Comparison of ENCODE assay signal across 8 mouse cellular contexts in the genomic region with DNA sequence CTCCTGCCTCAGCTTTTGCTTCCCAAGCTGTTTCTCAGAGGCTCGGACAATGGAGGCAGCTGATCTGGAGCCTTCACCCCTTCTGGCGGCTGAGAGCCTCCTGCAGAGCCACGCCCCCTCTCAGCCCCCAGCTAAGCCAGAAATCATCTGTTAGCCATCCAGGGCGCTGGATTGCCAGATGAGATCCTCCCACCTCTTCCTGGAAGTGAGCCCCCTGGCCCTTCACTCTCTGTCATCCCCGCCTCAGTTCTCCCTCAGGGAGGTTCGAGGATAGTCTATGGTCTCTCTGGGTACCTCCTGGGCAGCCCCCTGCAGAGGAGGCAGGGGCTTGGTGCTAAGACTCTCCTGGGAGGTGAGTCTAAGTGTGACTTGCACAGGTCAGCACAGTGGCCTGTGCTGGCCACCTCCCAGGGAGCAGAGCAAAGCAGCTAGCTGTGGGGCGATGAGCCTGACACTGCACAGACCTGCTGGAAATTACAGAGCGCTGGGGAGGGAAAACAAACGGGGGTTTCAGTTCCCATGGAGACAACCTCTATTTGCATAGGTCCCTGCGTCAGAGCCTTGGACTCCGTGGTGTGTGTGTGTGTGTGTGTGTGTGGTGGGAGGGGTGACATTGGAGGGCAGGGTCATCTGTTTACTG. TPM values are rescaled to one million over a fixed set of nuclear protein-coding genes. Genes with fewer than 3 reads are reported as not detected.
DNase-seq lines count a peak whose midpoint lies in the region; ATAC-seq lines count a peak whose summit lies in the region.

No protein-coding gene starts in this region.

- peak overlapping the region; percentile 42 for H3K4me2 ChIP-seq in embryonic facial prominence, embryonic 11.5 days (ENCODE audit: low read depth, low read length)
- H3K4me2 ChIP-seq in heart, embryonic 14.5 days (ENCODE audit: low read length), result peak overlapping the region; percentile 62
- peak overlapping the region; percentile 42 for H3K4me2 ChIP-seq in neural tube, embryonic 15.5 days

- H3K9ac ChIP-seq in embryonic facial prominence, embryonic 11.5 days (replicated peaks; ENCODE audit: low read length), result peak overlapping the region; percentile 53
- peak overlapping the region; percentile 63 for H3K9ac ChIP-seq in heart, embryonic 14.5 days (ENCODE audit: low read length)
- peak overlapping the region; percentile 26; the same call in 1 of the 2 replicates for H3K9ac ChIP-seq in neural tube, embryonic 15.5 days (replicated peaks)

- no peaks in the 10 kb centered on the region for H3K27me3 ChIP-seq in embryonic facial prominence, embryonic 11.5 days (ENCODE audit: control insufficient read depth, insufficient read depth, low read length)
- no peaks in the 10 kb centered on the region for H3K27me3 ChIP-seq in heart, embryonic 14.5 days (ENCODE audit: control insufficient read depth, insufficient read depth, low read length)
- H3K27me3 ChIP-seq in neural tube, embryonic 15.5 days (replicated peaks), result no peaks in the 10 kb centered on the region

- DNase-seq in kidney, postnatal 10 days, result peak; percentile 75
- DNase-seq in kidney, adult 18-20 months, result no peak
- DNase-seq in embryonic facial prominence, embryonic 11.5 days (ENCODE audit: low spot score), result peak; percentile 86
- peak; percentile 54 for DNase-seq in liver
- no peak for DNase-seq in right cerebral cortex, postnatal 14 days
- DNase-seq in cerebellum, adult 18-20 months, result no peak

- no peaks in the 10 kb centered on the region for H3K36me3 ChIP-seq in embryonic facial prominence, embryonic 11.5 days (replicated peaks; ENCODE audit: control insufficient read depth, insufficient read depth, low read depth, low read length)
- H3K36me3 ChIP-seq in heart, embryonic 14.5 days (ENCODE audit: control insufficient read depth, insufficient read depth, low read length), result no peaks in the 10 kb centered on the region
- no peaks in the 10 kb centered on the region for H3K36me3 ChIP-seq in neural tube, embryonic 15.5 days

- no peak overlapping the region; the same call in 1 of the 2 replicates for H3K4me3 ChIP-seq in embryonic facial prominence, embryonic 11.5 days (ENCODE audit: low read depth, low read length)
- peak overlapping the region; percentile 20 to 26 for H3K4me3 ChIP-seq in heart, embryonic 14.5 days (ENCODE audit: control insufficient read depth in 1 of 2, insufficient read depth in 1 of 2, low read depth in 1 of 2, low read length in 2 of 2)
- H3K4me3 ChIP-seq in neural tube, embryonic 15.5 days (replicated peaks), result peak overlapping the region; percentile 2; the same call in 1 of the 2 replicates

- ATAC-seq in embryonic facial prominence, embryonic 11.5 days (replicated peaks; ENCODE audit: insufficient number of reproducible peaks, low FRiP score, low TSS enrichment, low read depth), result peak; percentile 76
- peak; percentile 66 for ATAC-seq in heart, embryonic 14.5 days (ENCODE audit: insufficient number of reproducible peaks, insufficient read depth, low FRiP score, low read depth)
- ATAC-seq in neural tube, embryonic 15.5 days (ENCODE audit: low FRiP score), result peak; percentile 50; the same call in 1 of the 2 replicates

- WGBS in embryonic facial prominence, embryonic 11.5 days, result 2% methylated on average over 11 of the region's 11 CpGs
- WGBS in heart, embryonic 14.5 days, result 1% methylated on average over 11 of the region's 11 CpGs
- WGBS in neural tube, embryonic 15.5 days, result 1% methylated on average over 11 of the region's 11 CpGs

- H3K27ac ChIP-seq in embryonic facial prominence, embryonic 11.5 days (replicated peaks; ENCODE audit: low read depth, low read length), result peak overlapping the region; percentile 86
- peak overlapping the region; percentile 53 to 62; a peak in 3 of 4 replicates for H3K27ac ChIP-seq in heart, embryonic 14.5 days (replicated peaks in 1 of 2; ENCODE audit: control insufficient read depth in 1 of 2, insufficient read depth in 1 of 2, low read depth in 2 of 2, low read length in 2 of 2)
- H3K27ac ChIP-seq in neural tube, embryonic 15.5 days (replicated peaks), result peak overlapping the region; percentile 41; the same call in 1 of the 2 replicates

- H3K9me3 ChIP-seq in embryonic facial prominence, embryonic 11.5 days (replicated peaks; ENCODE audit: control insufficient read depth, low read length), result no peaks in the 10 kb centered on the region
- H3K9me3 ChIP-seq in heart, embryonic 14.5 days (ENCODE audit: control insufficient read depth, low read length), result no peaks in the 10 kb centered on the region
- H3K9me3 ChIP-seq in neural tube, embryonic 15.5 days (replicated peaks), result no peaks in the 10 kb centered on the region

- peaks cover 21% of the 10 kb centered on the region for H3K4me1 ChIP-seq in embryonic facial prominence, embryonic 11.5 days (ENCODE audit: control insufficient read depth, insufficient read depth, low read length)
- H3K4me1 ChIP-seq in heart, embryonic 14.5 days (ENCODE audit: control insufficient read depth in 2 of 2, insufficient read depth in 2 of 2, low read length in 2 of 2), result peaks cover 32 to 35% of the 10 kb centered on the region in 2 experiments
- H3K4me1 ChIP-seq in neural tube, embryonic 15.5 days, result peaks cover 31% of the 10 kb centered on the region

RNA-seq across cellular contexts. Expression of gene Ccr7, which starts 22.7 kb away (rescaled TPM):
- 0.31 and 0.60 TPM in 2 replicates for polyA plus RNA-seq in embryonic facial prominence, embryonic 11.5 days (2014; fragmentation: Nextera tagmentation; extraction: Ambion mirVana)
- 0.16 TPM in 1 of 2 replicates, not detected in the other for polyA plus RNA-seq in heart, embryonic 14.5 days (2014; fragmentation: Nextera tagmentation; extraction: Ambion mirVana)
- polyA plus RNA-seq in neural tube, embryonic 15.5 days (2015; fragmentation: Nextera tagmentation; extraction: Ambion mirVana), result 0.52 TPM in 1 of 2 replicates, not detected in the other

RNA-seq across cellular contexts. Expression of gene Tns4, which starts 43.1 kb away (rescaled TPM):
- 0.22 and 0.86 TPM in 2 replicates for polyA plus RNA-seq in embryonic facial prominence, embryonic 11.5 days (2014; fragmentation: Nextera tagmentation; extraction: Ambion mirVana)
- 0.11 and 0.19 TPM in 2 replicates for polyA plus RNA-seq in heart, embryonic 14.5 days (2014; fragmentation: Nextera tagmentation; extraction: Ambion mirVana)
- polyA plus RNA-seq in neural tube, embryonic 15.5 days (2015; fragmentation: Nextera tagmentation; extraction: Ambion mirVana), result 0.09 and 0.22 TPM in 2 replicates

Comparison
In these comparisons a context has a peak if more than half of its experiments do, and no peak if none do; other contexts are left out.
1. DNase-seq: peak in kidney, postnatal 10 days (single experiment), embryonic facial prominence, embryonic 11.5 days (single experiment) and liver (single experiment); none in kidney, adult 18-20 months (single experiment), right cerebral cortex, postnatal 14 days (single experiment) and cerebellum, adult 18-20 months (0 of 2).
2. Peak in every context shown above with its lines, with median percentiles within 50 percentile points of each other: ATAC-seq, H3K27ac ChIP-seq, H3K4me2 ChIP-seq and H3K9ac ChIP-seq.